Mouse (Mus musculus) erythroid progenitor cell, adult 5-6 weeks (primary cell): Measurements from ENCODE around the gene Cabp4. TPM values are rescaled to one million over a fixed set of nuclear protein-coding genes. Genes with fewer than 3 reads are reported as not detected.
A peak's percentile ranks its signal among the peaks of the same experiment; 100 is the strongest.
"Not testable (repeated sequence)": the region's sequence is repeated elsewhere in the genome, so short reads cannot be mapped to it uniquely, and the experiment has no call there.

Source experiments
- ATAC-seq: replicated peaks from 2 replicates; pipeline ENCODE4 v1.8.0; 2016; ENCODE audit warnings: moderate number of reproducible peaks, mild to moderate bottlenecking, moderate TSS enrichment, inconsistent platforms; ENCODE audit not compliant: poor library complexity, low FRiP score, severe bottlenecking
- total RNA-seq, 2 experiments: library from RNA; stranded (forward) in 1 of 2; stranded (reverse) in 1 of 2; fragments of 150-400 nt in 1 of 2; fragments of 186-747, 209-891 nt in 1 of 2; gene quantifications; 2 replicates each; pipeline versions ENCODE4 v1.2.3 to v1.2.4; 2015 to 2017; ENCODE audit warnings: low replicate concordance in 2 of 2

The Cabp4 gene
- total RNA-seq, 2 experiments from 2014 or later, result not detected

DNA sequence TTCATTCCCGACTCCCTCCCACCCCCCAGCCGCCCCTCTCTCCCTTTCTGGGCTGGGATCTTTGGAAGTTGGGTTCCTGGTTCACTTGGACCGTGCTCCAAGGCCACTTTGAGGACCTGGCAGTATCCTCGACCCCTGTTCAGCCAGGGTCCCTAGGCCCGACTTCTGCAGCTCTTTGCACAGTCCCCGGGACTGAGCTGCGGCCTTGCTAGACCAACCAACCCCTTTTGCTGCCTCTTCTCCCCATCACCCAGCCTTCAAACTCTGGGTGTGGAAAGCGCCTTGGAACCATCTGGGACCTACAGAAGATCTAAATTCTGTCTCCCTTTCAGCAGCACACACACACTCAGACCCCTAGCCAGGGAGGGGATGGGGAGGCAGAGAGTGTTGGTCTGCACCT lies 5.0 kb upstream of the Cabp4 start:
- no peak for ATAC-seq

DNA sequence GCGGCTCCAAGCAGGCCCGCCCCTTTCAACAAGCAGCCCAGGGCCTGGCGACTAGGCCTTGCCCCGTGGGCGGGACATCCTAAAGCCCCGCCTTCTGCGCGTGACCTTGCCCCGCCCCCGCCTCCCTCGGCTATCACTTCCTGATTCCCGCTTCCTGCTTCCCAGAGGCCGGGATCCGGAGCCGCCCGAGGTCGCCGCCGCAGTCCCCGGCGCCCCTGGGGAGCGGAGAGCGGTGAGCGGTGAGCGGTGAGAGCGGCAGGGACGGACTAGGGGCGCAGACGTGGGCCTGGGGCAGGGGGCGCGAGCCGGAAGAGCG lies 4.6 kb upstream of the Cabp4 start, which contains the start of gene Coro1b:
Gene Coro1b (plus strand): TSS at position 129 of the 316 bp plus-strand sequence.
- ATAC-seq, result peak; percentile 89

GRCm38 (mm10) chr19:4147782-4148490 lies 4.1 kb upstream of the Cabp4 start:
- peak; percentile 36; the same call in 1 of the 2 replicates for ATAC-seq

GRCm38 (mm10) chr19:4147022-4147405 lies 3.2 kb upstream of the Cabp4 start:
- ATAC-seq, result no peak

DNA sequence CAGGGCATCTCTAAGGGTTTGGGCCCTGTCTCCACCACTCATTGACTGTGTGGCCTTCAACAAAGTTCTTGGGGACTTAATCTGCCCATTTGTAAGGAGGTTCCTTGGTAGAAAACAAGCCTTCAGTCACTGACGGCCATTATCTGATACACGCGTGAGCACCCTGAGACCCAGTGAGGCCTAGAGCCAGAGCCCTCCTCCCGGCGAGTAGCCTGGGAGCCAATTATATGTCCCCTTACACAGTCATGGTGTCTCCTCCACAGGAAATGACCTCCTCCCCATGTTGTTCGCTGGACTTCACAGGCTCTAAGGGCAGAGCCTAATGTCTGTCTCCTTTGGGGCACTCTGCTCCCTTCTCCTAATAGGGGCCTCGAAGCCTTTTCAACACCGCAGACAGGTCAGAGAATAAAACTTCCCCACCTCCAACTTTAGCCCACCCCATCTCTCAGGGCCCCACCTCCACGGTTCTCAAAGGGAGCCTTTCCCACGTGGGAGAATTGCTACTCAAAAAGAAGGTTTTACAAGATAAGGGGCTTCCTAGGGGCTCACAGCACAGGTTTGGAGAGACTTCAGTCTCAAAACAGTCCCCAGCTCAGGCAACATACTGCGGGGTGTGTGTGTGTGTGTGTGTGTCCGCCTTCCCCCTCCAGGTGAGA lies 2.7 kb upstream of the Cabp4 start:
- ATAC-seq, result no peak

GRCm38 (mm10) chr19:4145936-4146335 lies 2.1 kb upstream of the Cabp4 start:
- ATAC-seq, result no peak

DNA sequence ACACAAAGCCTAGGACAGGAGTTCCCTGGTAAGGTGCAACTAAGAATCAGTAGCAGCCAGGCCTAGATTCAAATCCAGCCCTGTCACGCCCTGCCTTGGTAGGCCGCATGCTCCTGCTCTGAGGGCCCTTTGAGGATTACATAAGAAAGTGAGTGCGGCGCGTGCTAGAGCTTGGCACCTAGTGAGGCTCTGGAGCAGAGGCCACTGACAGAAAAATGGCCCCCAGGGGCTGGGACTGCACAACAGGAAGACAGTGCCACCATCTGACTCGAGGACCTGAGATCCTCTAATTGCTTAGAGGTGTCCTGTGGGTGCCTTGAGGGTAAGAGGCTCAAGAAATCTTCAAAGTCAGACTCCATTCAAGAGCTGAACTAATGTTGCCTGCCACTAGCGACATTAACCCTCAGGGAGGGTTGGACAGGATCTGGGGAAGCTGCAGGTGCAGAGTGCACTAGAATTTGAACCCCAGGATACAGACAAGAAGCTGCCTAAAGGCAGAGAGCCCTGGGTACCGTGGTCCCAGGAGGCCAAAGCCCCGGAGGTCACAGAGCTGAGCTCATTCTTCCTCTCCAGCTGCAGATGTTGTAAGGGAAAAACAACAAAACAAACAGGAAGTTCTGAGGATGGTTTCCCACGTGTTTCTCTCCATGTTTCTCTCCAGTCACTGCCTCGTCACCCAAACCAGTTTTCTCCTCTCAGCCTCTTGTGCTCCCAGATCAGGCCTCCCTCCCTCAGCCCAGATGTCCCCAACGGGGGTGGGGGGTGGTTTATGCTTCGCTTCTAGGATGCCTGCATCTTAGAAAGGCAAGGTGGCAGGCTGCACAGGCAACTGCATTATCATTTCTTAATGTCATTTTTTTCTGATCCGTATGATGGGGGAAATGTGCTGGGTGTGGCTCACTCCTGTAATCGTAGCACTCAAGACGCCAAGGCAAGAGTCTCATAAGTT lies 991 bp upstream of the Cabp4 start:
- no peak for ATAC-seq

GRCm38 (mm10) chr19:4142416-4143173 lies 1.2 kb downstream of the Cabp4 start:
- no peak for ATAC-seq

GRCm38 (mm10) chr19:4140147-4140546 lies 3.7 kb downstream of the Cabp4 start:
- no peak for ATAC-seq

GRCm38 (mm10) chr19:4139446-4139845 lies 4.4 kb downstream of the Cabp4 start, which contains the start of gene Gpr152:
TSS of gene Gpr152 (plus strand) at chr19:4139787.
- ATAC-seq, result no peak

GRCm38 (mm10) chr19:4137913-4138312 lies 5.9 kb downstream of the Cabp4 start:
- ATAC-seq, result no peak

DNA sequence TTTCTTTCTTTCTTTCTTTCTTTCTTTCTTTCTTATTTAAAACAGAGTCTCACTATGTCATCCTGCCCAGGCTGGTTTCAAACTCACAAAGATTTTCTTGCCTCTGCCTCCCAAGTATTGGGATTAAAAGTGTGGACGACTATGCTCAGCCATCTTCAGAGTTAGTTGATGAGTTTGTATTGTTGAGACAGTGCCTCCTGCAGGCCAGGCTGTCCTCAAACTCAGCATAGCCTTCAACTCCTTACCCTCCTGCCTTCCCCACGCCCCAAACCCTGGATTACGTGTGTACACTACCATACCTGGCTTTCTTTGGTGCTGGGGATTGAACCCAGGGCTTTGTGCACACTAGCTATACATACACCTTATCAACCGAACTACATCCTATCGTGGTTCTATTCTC lies 7.4 kb downstream of the Cabp4 start:
- ATAC-seq, result peak; percentile 75

GRCm38 (mm10) chr19:4135963-4136345 lies 7.9 kb downstream of the Cabp4 start:
- peak; percentile 77 for ATAC-seq

- not testable (repeated sequence) for ATAC-seq
Observed at GRCm38 (mm10) chr19:4135229-4135962, 8.4 kb downstream of the Cabp4 start.

DNA sequence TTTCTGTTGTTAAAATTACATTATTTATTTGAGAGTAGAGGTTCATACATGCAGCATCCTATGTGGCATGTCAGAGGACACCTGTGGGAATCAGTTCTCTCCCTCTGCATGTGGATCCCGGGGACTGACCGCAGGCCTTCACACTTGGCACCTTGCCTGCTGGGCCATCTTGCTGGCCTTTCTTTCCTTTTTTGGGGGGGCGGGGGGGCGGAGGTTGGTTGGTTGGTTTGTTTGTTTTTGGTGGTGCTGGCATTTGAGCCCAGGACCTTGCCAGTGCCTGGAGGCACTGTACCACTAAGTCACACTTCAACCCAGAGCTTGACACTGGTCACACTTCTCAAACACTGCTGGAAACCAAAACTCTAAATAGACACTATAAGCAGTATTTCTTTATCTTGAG lies 9.5 kb downstream of the Cabp4 start:
- no peak for ATAC-seq

GRCm38 (mm10) chr19:4131768-4132167 lies 12.1 kb downstream of the Cabp4 start:
- peak; percentile 52 for ATAC-seq

GRCm38 (mm10) chr19:4131075-4131474 lies 12.8 kb downstream of the Cabp4 start:
- peak; percentile 66 for ATAC-seq

DNA sequence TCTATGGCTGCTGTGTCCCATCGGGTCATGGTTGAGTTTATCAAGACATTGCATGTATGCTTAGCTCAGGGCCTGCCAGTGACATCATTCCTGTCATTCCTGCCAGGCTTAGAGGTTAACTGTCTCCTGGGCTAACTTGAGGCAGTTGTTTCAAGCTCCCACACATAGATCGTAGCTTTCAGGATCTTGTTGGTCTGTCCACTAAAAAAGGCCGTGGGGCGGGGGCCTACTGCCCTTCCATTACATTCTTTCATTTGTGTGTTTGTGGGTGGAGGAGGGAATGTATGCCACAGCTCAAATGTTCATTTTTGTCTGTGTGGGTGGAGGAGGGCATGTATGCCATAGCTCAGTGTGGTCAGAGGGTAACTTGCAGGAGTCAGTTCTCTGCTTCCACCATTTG lies 13.7 kb downstream of the Cabp4 start:
- ATAC-seq, result no peak

- no peak for ATAC-seq
Observed at GRCm38 (mm10) chr19:4129462-4129861, 14.4 kb downstream of the Cabp4 start.
